Mouse (Mus musculus) spleen, adult 2 months (tissue): ENCODE results near the gene Fcgr1.

Source experiments
- CTCF ChIP-seq: fragments of 200-500 bp; IDR thresholded peaks from 2 replicates; pipeline ENCODE4 v1.5.1; 2011; ENCODE audit warnings: mild to moderate bottlenecking, inconsistent platforms; ENCODE audit not compliant: insufficient read depth, insufficient read length, insufficient replicate concordance; ENCODE audit errors: extremely low read depth
- POLR2A ChIP-seq: fragments of 200-500 bp; IDR thresholded peaks from 2 replicates; pipeline ENCODE4 v1.6.1; 2011; ENCODE audit warnings: low read depth, low read length, inconsistent platforms

DNA sequence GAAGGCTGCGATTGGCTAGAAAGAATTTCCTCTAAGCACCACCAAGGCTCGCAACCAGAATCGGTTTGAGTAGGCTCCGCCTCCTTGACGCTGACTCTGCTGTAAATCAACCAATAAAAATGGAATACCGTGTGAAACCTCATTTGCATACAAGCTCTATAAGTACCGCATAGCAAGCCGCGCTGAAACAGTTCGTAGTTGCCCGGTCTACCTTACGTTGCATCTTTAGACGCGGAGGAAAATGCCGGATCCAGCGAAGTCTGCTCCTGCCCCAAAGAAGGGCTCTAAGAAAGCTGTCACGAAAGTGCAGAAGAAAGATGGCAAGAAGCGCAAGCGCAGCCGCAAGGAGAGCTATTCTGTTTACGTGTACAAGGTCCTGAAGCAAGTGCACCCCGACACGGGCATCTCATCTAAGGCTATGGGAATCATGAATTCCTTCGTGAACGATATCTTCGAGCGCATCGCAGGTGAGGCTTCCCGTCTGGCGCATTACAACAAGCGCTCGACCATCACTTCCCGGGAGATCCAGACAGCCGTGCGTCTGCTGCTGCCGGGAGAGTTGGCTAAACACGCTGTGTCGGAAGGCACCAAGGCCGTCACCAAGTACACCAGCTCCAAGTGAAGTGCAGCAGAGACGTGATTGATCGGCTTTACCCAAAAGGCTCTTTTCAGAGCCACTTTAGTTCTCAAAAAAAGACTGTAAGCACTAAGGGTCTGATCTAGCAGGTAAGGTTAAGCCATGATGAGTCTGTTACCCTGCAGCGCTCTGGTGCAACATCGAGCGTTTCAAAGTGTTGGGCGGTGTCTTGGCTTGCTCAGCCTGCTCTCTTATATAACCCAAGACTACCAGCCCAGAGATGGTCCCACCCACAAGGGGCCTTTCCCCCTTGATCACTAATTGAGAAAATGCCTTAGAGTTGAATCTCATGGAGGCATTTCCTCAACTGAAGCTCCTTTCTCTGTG, 24.0 kb downstream of the Fcgr1 start, which contains the start of gene Hist2h2bb:
- TF ChIP-seq CTCF, result no peak
- TF ChIP-seq POLR2A, result peak; percentile 99
